Mouse (Mus musculus) neural tube, embryonic 11.5 days (tissue): ENCODE results near the gene Knstrn. TPM values are rescaled to one million over a fixed set of nuclear protein-coding genes. Genes with fewer than 3 reads are reported as not detected.

ENCODE experiments used
- ATAC-seq: fragments of 200-750 bp; cut with Nextera tagmentation; 2 replicates; pipeline ENCODE4 v1.8.0; 2017; ENCODE audit warnings: moderate number of reproducible peaks, mild to moderate bottlenecking, moderate TSS enrichment, moderate library complexity; ENCODE audit not compliant: insufficient read depth, low FRiP score, low TSS enrichment
- DNase-seq: peaks from one replicate; pipeline ENCODE4 v3.0.0-alpha.2; 2015; ENCODE audit warnings: low spot score
- H3K27ac ChIP-seq: fragments of 300-500 bp; sonication (generic); 2 replicates; pipeline ENCODE4 v1.5.1; 2014; ENCODE audit warnings: low read depth, mild to moderate bottlenecking, low read length
- H3K27me3 ChIP-seq: fragments of 300-500 bp; sonication (generic); 2 replicates; pipeline ENCODE4 v1.6.1; 2014; ENCODE audit warnings: mild to moderate bottlenecking, low read length, mixed read lengths; ENCODE audit not compliant: control insufficient read depth, insufficient read depth
- H3K36me3 ChIP-seq: fragments of 300-500 bp; sonication (generic); 2 replicates; pipeline ENCODE4 v1.6.1; 2014; ENCODE audit warnings: mild to moderate bottlenecking, low read length, moderate library complexity, mixed read lengths; ENCODE audit not compliant: control insufficient read depth, insufficient read depth
- H3K4me1 ChIP-seq: fragments of 300-500 bp; sonication (generic); 2 replicates; pipeline ENCODE4 v1.6.1; 2014; ENCODE audit warnings: low read length, mixed read lengths; ENCODE audit not compliant: control insufficient read depth, insufficient read depth
- H3K4me2 ChIP-seq: fragments of 300-500 bp; sonication (generic); 2 replicates; pipeline ENCODE4 v1.6.1; 2014; ENCODE audit warnings: low read depth, mild to moderate bottlenecking, moderate library complexity
- H3K4me3 ChIP-seq: fragments of 300-500 bp; sonication (generic); 2 replicates; pipeline ENCODE4 v1.5.1; 2014; ENCODE audit warnings: low read depth, low read length
- H3K9ac ChIP-seq: fragments of 300-500 bp; sonication (generic); 2 replicates; pipeline ENCODE4 v1.6.1; 2014; ENCODE audit warnings: mild to moderate bottlenecking, low read length
- H3K9me3 ChIP-seq: fragments of 300-500 bp; sonication (generic); 2 replicates; pipeline ENCODE4 v1.6.1; 2016; ENCODE audit warnings: low read length; ENCODE audit not compliant: control insufficient read depth
- WGBS: fragments of 180-500 bp; shearing (Covaris S2); extraction: QIAGEN DNeasy Blood & Tissue Kit; methylation state at CpG from one replicate; pipeline ENCODE4 v1.1.7; 2014; 5-methylcytosine and 5-hydroxymethylcytosine counted together
- polyA plus RNA-seq: library from polyadenylated mRNA; unstranded; fragments of >200 nt; fragmentation: Nextera tagmentation; extraction: Ambion mirVana; gene quantifications from 2 replicates; pipeline ENCODE4 v1.2.1, GENCODE M21; 2014

Gene Knstrn
- polyA plus RNA-seq, 1 experiment from 2014 or later: 146 TPM

DNA sequence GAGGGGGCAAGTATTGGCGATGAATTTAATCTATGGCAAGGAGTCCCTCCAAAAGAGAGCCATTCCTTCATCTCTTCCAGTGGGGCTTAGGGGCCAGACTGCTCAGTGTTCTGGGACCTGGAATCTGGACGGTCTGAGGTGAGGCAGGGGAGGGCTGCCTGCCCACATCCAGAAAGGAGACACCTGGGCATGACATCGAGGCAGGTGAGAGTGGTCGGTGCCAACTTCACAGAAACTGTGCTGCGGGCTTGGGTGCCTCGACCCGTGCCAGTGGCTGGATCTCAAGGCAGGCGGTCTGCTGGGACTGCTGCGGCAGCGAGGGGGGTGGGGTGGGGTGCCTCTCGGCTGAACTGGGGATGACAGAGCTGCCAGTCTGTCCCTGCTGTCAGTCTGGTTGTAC is 84.0 kb downstream of the Knstrn start:
- 0% methylated on average over 11 of the region's 11 CpGs for WGBS
- ATAC-seq: no peak

DNA sequence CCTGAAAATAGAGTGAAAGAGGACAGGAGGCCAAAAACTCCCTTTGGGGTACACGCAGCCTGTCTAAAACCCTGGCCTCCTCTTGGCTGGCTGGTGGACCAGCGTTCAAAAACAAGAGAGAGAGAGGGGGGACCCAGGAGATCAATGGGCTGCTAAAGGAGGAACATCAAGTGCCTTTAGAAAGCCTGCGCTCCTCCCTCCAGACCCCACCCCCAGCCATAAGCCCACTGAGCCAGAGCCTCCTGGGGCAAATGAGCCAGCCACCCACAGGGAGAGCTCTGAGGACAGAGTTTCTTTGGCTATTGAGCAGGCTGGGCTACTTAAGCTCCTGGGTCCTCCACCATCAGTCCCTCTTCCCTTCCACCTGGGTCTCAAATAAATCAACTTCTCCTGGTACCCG is 85.0 kb downstream of the Knstrn start:
- no peaks in the 10 kb centered on the region for H3K9me3 ChIP-seq
- peaks cover 66% of the 10 kb centered on the region for H3K27me3 ChIP-seq
- no peak overlapping the region for H3K4me3 ChIP-seq
- H3K4me2 ChIP-seq: no peak overlapping the region
- no peaks in the 10 kb centered on the region for H3K36me3 ChIP-seq
- peaks cover 26% of the 10 kb centered on the region for H3K4me1 ChIP-seq
- H3K27ac ChIP-seq: no peak overlapping the region
- DNase-seq (no peak), ATAC-seq (no peak)
- no peak overlapping the region for H3K9ac ChIP-seq
- WGBS: 4% methylated on average over 4 of the region's 4 CpGs

More for the DNA sequence above, 84.0 kb downstream of the Knstrn start:
- DNase-seq: peak; percentile 20
- peaks cover 61% of the 10 kb centered on the region for H3K27me3 ChIP-seq
- H3K27ac ChIP-seq: no peak overlapping the region
- peaks cover 20% of the 10 kb centered on the region for H3K4me1 ChIP-seq
- H3K9ac ChIP-seq: no peak overlapping the region
- H3K9me3 ChIP-seq: no peaks in the 10 kb centered on the region
- no peak overlapping the region; the same call in 1 of the 2 replicates for H3K4me2 ChIP-seq
- no peaks in the 10 kb centered on the region for H3K36me3 ChIP-seq
- H3K4me3 ChIP-seq: no peak overlapping the region

DNA sequence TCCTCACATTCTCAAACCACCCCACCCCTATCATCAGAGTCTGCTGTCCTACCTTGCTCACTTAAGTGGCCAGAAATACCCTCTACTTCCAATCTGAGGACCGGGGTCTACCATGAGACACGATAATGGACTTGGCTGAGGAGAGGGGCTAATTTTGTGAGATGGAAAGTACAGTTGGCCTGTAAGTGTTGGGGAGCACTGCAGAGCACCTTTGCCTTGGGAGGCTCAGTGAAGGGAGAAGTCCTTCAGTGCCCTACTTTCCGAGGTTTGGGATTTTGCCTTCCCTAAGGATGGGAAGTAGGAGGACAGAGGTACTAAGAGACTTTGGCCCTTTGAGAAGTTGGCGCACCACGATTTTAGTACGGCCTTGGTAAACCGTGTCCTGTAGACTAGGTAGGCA is 85.5 kb downstream of the Knstrn start:
- DNase-seq (no peak), ATAC-seq (no peak)
- 12% methylated on average over 7 of the region's 7 CpGs for WGBS
- no peak overlapping the region for H3K27ac ChIP-seq
- peaks cover 28% of the 10 kb centered on the region for H3K4me1 ChIP-seq
- H3K27me3 ChIP-seq: peaks cover 64% of the 10 kb centered on the region
- no peaks in the 10 kb centered on the region for H3K9me3 ChIP-seq
- H3K4me3 ChIP-seq: peak overlapping the region; percentile 91; the same call in 1 of the 2 replicates
- H3K9ac ChIP-seq: no peak overlapping the region
- no peak overlapping the region; the same call in 1 of the 2 replicates for H3K4me2 ChIP-seq
- no peaks in the 10 kb centered on the region for H3K36me3 ChIP-seq

DNA sequence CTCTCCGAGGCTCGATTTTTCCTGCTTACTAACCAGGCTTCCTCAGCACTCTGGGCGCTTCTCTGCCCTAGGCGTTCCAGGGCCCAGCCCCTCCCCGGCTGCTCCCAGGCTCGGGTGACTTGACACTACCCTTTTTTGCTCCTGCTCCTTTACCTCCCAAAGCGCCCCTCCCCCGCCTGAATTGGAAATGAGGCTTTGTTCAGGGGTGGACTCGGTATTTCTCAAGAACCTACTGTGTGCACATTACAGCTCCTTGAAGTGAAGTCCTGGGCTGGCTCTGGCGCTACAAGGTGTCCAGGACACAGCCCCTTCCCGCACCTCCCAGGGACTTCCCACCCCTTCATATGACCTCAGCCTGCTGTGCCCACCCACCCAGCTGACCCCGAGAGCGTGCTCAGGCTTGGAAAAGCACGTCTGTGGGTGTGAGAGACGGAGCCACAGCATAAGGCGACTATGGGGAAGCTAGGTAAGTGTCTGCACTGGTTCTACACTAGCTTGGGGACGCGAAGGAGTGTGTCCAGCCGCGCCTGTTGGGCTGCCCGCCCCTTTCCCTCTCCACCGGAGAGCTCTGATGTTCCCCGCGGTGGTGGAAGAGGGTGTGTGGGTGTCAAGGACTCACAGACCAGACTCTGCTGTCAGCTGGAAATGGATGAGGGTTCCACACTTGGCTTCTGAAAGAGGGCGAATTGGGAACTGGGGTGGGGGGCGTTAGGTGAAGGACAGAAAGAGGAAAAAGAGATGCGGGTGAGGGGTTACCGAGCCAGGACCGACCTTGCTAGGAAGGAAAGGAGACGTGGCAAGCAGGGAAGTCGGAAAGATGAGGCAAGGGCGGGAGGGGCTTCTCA is 86.4 kb downstream of the Knstrn start, which contains the start of gene Bahd1:
Gene Bahd1, plus strand, starts transcription at position 397 of the 845 bp plus-strand sequence.
- Histone ChIP-seq H3K4me3 (peak within 1 kb of the TSS; percentile 91), H3K27ac (no peak within 1 kb of the TSS; the same call in 1 of the 2 replicates), H3K27me3 (peaks cover 57% of the 10 kb centered on the region), H3K4me2 (peak within 1 kb of the TSS; percentile 88), H3K36me3 (no peaks in the 10 kb centered on the region), H3K9me3 (no peaks in the 10 kb centered on the region), H3K9ac (peak within 1 kb of the TSS; percentile 48), H3K4me1 (peaks cover 28% of the 10 kb centered on the region)
- DNase-seq (peak; percentile 51), ATAC-seq (no peak)
- WGBS: under 1% methylated on average over 32 of the region's 32 CpGs

DNA sequence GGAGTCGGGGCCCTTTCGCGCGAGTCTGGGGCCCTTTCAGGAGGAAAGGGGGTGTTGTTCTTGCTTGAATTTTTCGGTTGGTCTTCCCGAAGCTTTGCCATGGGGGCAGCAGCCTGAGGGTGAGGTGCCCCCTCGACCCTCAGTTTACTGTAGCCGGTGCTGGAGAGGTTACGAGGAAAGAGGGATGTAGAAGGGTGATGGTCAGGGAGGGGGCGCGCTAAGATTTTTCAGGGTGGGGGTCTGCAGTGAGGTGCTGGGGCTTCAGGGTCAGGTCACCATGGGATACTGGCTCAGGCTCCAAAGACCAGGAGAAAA is 87.0 kb downstream of the Knstrn start:
- Histone ChIP-seq H3K9me3 (no peaks in the 10 kb centered on the region), H3K4me3 (peak overlapping the region; percentile 91), H3K4me1 (peaks cover 28% of the 10 kb centered on the region), H3K4me2 (peak overlapping the region; percentile 88), H3K27ac (no peak overlapping the region; the same call in 1 of the 2 replicates), H3K36me3 (no peaks in the 10 kb centered on the region), H3K9ac (peak overlapping the region; percentile 48), H3K27me3 (peaks cover 52% of the 10 kb centered on the region)
- DNase-seq: no peak
- WGBS: 2% methylated on average over 11 of the region's 11 CpGs
- ATAC-seq: no peak

DNA sequence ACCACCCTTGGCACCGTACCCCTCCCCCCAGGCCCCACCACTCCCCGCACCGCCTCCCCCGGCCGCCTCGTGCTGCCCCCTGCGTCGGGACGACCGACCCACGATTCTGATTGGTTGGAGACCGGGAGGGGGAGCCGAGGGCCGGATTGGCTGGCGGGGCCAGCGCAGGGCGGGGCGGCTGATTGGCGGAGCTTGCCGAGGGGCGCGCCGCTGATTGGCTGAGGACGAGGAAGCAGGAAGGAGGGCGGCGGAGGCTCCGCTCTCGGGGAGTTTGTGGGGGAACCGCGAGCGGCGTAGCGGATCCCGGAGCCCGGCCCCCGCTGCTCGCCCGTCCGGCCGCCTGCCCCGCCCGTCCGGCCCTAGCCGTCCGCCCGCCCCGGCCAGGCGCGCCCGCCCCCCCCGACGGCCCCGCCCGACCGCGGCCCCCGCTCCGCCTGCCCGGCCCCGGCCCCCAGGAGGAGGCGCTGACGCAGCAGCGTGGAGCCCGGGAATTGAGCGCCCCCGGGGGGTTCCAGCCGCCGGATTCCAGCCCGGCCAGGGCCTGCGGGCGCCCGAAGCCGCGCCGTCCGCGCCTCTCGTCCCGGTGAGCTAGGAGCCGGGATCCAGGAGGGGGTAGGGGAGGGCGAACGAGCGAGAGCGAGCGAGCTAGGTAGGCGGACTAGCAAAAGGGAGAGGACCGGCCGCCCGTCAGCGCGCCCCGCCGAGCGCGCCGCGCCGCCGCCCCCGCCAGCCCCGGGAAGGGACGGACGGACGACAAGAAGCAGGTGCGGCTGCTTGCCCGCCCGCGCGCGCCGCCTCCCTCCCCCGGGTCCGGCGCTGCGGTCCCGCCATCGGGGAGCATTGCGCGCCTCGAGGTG is 87.6 kb downstream of the Knstrn start:
- peak overlapping the region; percentile 83 for H3K9ac ChIP-seq
- H3K4me1 ChIP-seq: peaks cover 24% of the 10 kb centered on the region
- H3K4me3 ChIP-seq: peak overlapping the region; percentile 91
- no peaks in the 10 kb centered on the region for H3K36me3 ChIP-seq
- H3K27ac ChIP-seq: peak overlapping the region; percentile 86
- peak; percentile 96 for DNase-seq
- peak; percentile 91 for ATAC-seq
- under 1% methylated on average over 50 of the region's 120 CpGs for WGBS
- peaks cover 45% of the 10 kb centered on the region for H3K27me3 ChIP-seq
- H3K4me2 ChIP-seq: peak overlapping the region; percentile 96
- H3K9me3 ChIP-seq: no peaks in the 10 kb centered on the region

DNA sequence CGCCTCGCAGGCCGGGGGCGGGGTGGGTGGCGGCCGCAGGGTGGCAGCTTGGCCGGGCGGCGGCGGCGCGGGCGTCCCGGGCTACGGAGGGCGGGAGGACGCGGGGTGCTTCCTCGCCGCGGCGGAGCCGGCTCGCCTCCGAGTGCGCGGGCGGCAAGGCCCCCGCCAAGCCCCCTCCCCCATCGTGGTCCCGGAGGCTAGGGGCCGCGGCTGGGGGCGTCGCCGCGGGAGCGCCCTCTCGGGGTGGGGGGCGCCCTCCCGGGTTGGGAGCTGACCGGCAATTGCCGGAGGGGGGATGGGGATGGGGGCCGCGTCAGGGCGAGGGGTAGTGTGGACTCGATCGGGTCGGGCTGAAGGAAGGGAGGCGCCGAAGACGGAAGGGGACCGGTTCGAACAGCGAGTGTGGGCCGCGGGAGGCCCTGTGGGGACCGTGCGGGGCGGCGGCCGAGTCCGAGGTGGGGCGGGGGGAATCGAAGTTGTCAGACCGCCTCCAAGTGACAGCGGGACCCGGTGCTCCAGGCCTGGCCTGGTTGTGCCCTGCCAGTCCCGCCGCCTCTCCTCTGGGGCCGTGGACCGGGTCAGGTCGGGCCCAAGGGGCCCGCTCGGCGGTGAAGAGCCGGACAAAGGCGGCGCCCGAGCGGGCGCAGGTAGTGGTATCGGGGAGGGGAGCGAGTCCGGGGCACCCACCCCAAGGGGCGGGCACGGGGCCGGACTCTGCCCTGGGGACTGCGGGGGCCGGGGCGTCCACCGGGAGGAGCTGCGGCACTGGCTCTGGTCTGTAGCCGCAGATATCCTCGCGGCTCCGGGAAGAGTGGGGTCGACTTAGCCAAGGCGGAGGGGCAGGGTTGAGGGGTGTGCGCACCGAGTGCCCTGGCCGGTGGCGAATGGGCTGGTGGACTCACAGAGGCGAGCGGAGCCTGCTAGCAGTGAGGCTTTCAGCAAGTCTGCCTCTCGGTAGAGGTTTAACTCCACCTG is 88.5 kb downstream of the Knstrn start:
- under 1% methylated on average over 64 of the region's 106 CpGs for WGBS
- Histone ChIP-seq H3K4me3 (peak overlapping the region; percentile 91), H3K4me1 (peaks cover 17% of the 10 kb centered on the region), H3K9ac (peak overlapping the region; percentile 83), H3K9me3 (no peaks in the 10 kb centered on the region), H3K27me3 (peaks cover 36% of the 10 kb centered on the region), H3K27ac (peak overlapping the region; percentile 86), H3K36me3 (no peaks in the 10 kb centered on the region), H3K4me2 (peak overlapping the region; percentile 96)
- DNase-seq (peak; percentile 61), ATAC-seq (peak; percentile 8; the same call in 1 of the 2 replicates)

DNA sequence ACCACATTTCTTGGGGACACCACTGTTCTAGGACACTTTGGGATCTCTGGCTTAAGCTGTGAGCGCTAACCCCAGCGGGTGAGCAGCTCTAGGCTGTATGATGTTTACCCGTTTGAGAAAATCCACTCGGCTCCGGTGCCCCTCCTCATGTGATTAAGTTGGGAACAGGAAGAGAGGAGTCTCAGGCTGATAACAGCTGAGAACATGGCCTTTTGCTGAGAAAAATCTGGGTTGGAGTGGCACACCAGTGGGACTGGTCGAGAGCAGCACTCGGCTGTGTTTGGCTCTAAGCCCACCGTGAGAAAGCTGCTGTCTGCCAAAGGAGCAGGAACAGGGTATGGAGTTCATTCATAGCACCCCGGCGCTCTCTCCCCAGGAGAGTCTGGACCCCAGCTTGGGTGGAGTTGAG is 89.5 kb downstream of the Knstrn start:
- no peak overlapping the region; the same call in 1 of the 2 replicates for H3K9ac ChIP-seq
- H3K27ac ChIP-seq: no peak overlapping the region
- peaks cover 13% of the 10 kb centered on the region for H3K4me1 ChIP-seq
- ATAC-seq (no peak), DNase-seq (no peak)
- 21% methylated on average over 10 of the region's 10 CpGs for WGBS
- H3K4me2 ChIP-seq: peak overlapping the region; percentile 96
- no peaks in the 10 kb centered on the region for H3K9me3 ChIP-seq
- no peaks in the 10 kb centered on the region for H3K36me3 ChIP-seq
- H3K27me3 ChIP-seq: peaks cover 26% of the 10 kb centered on the region
- H3K4me3 ChIP-seq: peak overlapping the region; percentile 91
